Mouse (Mus musculus) liver, embryonic 12.5 days (tissue): ENCODE measurements around the gene Rhox4g. TPM values are rescaled to one million over a fixed set of nuclear protein-coding genes. Genes with fewer than 3 reads are reported as not detected.
"Not testable (repeated sequence)": the region's sequence is repeated elsewhere in the genome, so short reads cannot be mapped to it uniquely, and the experiment has no call there.

Experiments used
- ATAC-seq: fragments of 200-750 bp; cut with Nextera tagmentation; 2 replicates; pipeline ENCODE4 v1.8.0; 2017; ENCODE audit warnings: moderate number of reproducible peaks, mild to moderate bottlenecking, moderate library complexity
- H3K27ac ChIP-seq: fragments of 300-500 bp; sonication (generic); 2 replicates; pipeline ENCODE4 v1.5.1; 2016; ENCODE audit warnings: mild to moderate bottlenecking
- H3K27me3 ChIP-seq: fragments of 300-500 bp; sonication (generic); replicated peaks from 2 replicates; pipeline ENCODE4 v1.6.1; 2016; ENCODE audit warnings: mild to moderate bottlenecking, moderate library complexity
- H3K36me3 ChIP-seq: fragments of 300-500 bp; sonication (generic); 2 replicates; pipeline ENCODE4 v1.6.1; 2016; ENCODE audit warnings: mild to moderate bottlenecking, moderate library complexity
- H3K4me1 ChIP-seq: fragments of 300-500 bp; sonication (generic); 2 replicates; pipeline ENCODE4 v1.6.1; 2016
- H3K4me2 ChIP-seq: fragments of 300-500 bp; sonication (generic); 2 replicates; pipeline ENCODE4 v1.6.1; 2016; ENCODE audit warnings: mild to moderate bottlenecking, moderate library complexity
- H3K4me3 ChIP-seq: fragments of 300-500 bp; sonication (generic); 2 replicates; pipeline ENCODE4 v1.5.1; 2016; ENCODE audit warnings: mild to moderate bottlenecking, moderate library complexity
- H3K9ac ChIP-seq: fragments of 300-500 bp; sonication (generic); 2 replicates; pipeline ENCODE4 v1.6.1; 2016; ENCODE audit warnings: mild to moderate bottlenecking, moderate library complexity
- H3K9me3 ChIP-seq: fragments of 300-500 bp; sonication (generic); replicated peaks from 2 replicates; pipeline ENCODE4 v1.6.1; 2016; ENCODE audit warnings: mild to moderate bottlenecking, moderate library complexity
- WGBS: fragments of 180-500 bp; shearing (Covaris S2); methylation state at CpG from one replicate; pipeline ENCODE4 v1.1.7; 2016; ENCODE audit not compliant: insufficient replicate concordance; 5-methylcytosine and 5-hydroxymethylcytosine counted together
- polyA plus RNA-seq: library from polyadenylated mRNA; unstranded; fragments of >200 nt; fragmentation: Nextera tagmentation; extraction: Ambion mirVana; gene quantifications from 2 replicates; pipeline ENCODE4 v1.2.1, GENCODE M21; 2016

Gene Rhox4g
- polyA plus RNA-seq = not detected in 2 replicates

DNA sequence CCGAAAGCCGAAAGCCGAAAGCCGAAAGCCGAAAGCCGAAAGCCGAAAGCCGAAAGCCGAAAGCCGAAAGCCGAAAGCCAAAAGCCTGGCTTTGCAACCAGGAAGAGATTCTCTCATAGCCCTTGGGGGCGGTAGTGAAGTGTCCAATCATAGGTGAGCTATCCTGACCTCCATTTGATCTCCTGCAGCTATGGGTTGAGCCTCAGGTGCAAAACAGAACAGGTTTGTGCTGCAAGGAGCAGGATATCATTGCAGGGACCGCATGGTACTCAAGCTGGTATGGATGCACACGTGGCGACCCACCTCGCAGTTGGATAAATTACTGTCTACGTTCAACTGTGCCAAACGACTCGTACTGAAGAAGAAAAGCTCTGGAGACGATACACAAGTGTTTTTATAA is at the start of gene Rhox4g:
Gene Rhox4g (minus strand): TSS at position 101 of the 400 bp plus-strand sequence.
- not testable (repeated sequence) for H3K27me3 ChIP-seq, ATAC-seq, H3K9me3 ChIP-seq, H3K9ac ChIP-seq, H3K4me1 ChIP-seq, H3K4me3 ChIP-seq, H3K4me2 ChIP-seq, H3K27ac ChIP-seq, H3K36me3 ChIP-seq
- WGBS = 77% methylated on average over 15 of the region's 20 CpGs

DNA sequence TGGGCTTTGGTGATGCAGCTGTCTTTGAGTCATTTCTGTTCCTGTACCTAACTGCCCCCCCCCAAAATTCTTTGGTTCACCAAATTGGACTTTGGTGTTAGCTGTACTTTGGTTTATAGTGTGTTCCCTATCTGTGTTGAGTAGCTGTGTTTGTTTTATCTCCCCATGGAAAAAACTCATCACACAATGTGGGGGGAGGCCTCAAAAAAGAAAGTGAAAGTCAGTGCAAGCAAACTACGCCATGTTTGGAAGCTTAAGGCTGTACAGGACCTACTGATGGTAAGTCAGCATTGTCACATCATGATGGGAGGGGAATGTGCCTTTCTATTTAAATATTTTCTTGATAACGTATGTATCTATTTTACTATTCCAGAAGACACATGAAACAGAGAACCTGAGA is 41.1 kb upstream of the Rhox4g start:
- Histone ChIP-seq H3K27me3 (no peaks in the 10 kb centered on the region), H3K4me2 (no peak overlapping the region), H3K36me3 (no peaks in the 10 kb centered on the region), H3K9me3 (no peaks in the 10 kb centered on the region), H3K4me1 (no peaks in the 10 kb centered on the region), H3K9ac (no peak overlapping the region), H3K27ac (no peak overlapping the region), H3K4me3 (no peak overlapping the region)
- no peak for ATAC-seq
- WGBS = 57% methylated on average over 2 of the region's 2 CpGs

GRCm38 (mm10) chrX:37683031-37683715 is 32.0 kb upstream of the Rhox4g start:
- 75% methylated on average over 24 of the region's 24 CpGs for WGBS
- H3K9ac ChIP-seq = no peak overlapping the region
- no peaks in the 10 kb centered on the region for H3K4me1 ChIP-seq
- H3K4me3 ChIP-seq = no peak overlapping the region
- H3K27me3 ChIP-seq = no peaks in the 10 kb centered on the region
- no peak overlapping the region for H3K4me2 ChIP-seq
- 0 out of 2 replicates have a peak, but pooled peaks cover 15% of the 10 kb centered on the region for H3K9me3 ChIP-seq
- ATAC-seq = no peak
- H3K27ac ChIP-seq = no peak overlapping the region
- no peaks in the 10 kb centered on the region for H3K36me3 ChIP-seq

DNA sequence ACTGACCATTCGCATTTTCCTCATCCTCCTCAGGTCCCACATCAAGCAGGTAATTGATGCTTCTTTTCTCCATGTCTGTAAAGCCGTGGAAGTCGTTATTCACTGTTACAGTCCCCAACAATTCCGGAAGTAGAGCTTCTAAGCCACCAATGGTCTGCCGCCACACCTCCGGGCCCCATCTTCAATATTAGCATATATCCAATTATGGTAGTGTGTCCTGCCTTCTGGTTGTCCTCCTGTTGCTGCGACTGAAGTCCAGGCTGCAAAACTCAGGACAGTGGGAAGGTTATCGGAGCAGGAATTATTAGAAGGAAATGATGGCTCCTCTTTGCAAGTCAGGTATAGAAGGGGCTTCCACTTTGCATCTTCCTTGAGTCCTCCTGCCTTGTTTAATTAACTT is 22.1 kb upstream of the Rhox4g start, which contains the start of gene Rhox2h:
Gene Rhox2h (minus strand): TSS at position 101 of the 400 bp plus-strand sequence.
- H3K27ac ChIP-seq, H3K4me1 ChIP-seq, H3K9ac ChIP-seq, ATAC-seq, H3K4me3 ChIP-seq, H3K4me2 ChIP-seq, H3K36me3 ChIP-seq, H3K27me3 ChIP-seq, H3K9me3 ChIP-seq: not testable (repeated sequence)
- 74% methylated on average over 8 of the region's 8 CpGs for WGBS

DNA sequence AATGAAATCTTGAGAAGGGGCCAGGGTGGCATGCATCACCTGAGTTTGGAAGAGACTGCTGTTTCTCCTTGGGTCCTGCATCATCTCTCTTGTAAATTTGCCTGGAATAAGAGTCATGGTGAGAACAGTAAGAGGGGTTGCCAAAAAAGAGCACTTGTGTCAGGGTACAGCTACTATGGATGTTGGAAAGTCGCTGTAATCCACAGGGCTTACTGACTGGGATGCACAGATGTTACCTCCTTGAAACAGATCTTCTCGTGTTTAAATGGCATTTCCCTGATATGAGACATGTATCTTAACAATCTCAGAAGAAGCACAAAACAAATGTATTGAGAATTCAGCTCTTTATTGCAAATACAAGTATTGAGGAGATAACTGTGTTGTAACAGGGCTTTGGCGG is 17.5 kb upstream of the Rhox4g start, which contains the start of gene Rhox3h:
Gene Rhox3h (minus strand): TSS at position 101 of the 400 bp plus-strand sequence.
- not testable (repeated sequence) for H3K4me3 ChIP-seq, H3K4me1 ChIP-seq, H3K9ac ChIP-seq, H3K27me3 ChIP-seq, ATAC-seq, H3K27ac ChIP-seq, H3K36me3 ChIP-seq, H3K9me3 ChIP-seq, H3K4me2 ChIP-seq
- 89% methylated on average over 1 of the region's 3 CpGs for WGBS

GRCm38 (mm10) chrX:37643370-37643769 is 7.8 kb downstream of the Rhox4g start, which contains the start of gene Rhox2g:
TSS of gene Rhox2g (minus strand) at chrX:37643470.
- ATAC-seq, H3K9me3 ChIP-seq, H3K9ac ChIP-seq, H3K27me3 ChIP-seq, H3K4me1 ChIP-seq, H3K4me2 ChIP-seq, H3K27ac ChIP-seq, H3K4me3 ChIP-seq, H3K36me3 ChIP-seq: not testable (repeated sequence)
- WGBS = 80% methylated on average over 6 of the region's 6 CpGs

GRCm38 (mm10) chrX:37628512-37628911 is 22.6 kb downstream of the Rhox4g start, which contains the start of gene Rhox3g:
TSS of gene Rhox3g (minus strand) at chrX:37628612.
- not testable (repeated sequence) for H3K9ac ChIP-seq, H3K27ac ChIP-seq, H3K4me1 ChIP-seq, H3K27me3 ChIP-seq, H3K36me3 ChIP-seq, ATAC-seq, H3K4me3 ChIP-seq, H3K9me3 ChIP-seq, H3K4me2 ChIP-seq
- 75% methylated on average over 2 of the region's 2 CpGs for WGBS

GRCm38 (mm10) chrX:37607604-37608003 is 43.5 kb downstream of the Rhox4g start, which contains the start of gene Rhox4f:
TSS of gene Rhox4f (minus strand) at chrX:37607704.
- not testable (repeated sequence) for H3K36me3 ChIP-seq, H3K9me3 ChIP-seq, H3K9ac ChIP-seq, H3K4me2 ChIP-seq, H3K4me1 ChIP-seq, ATAC-seq, H3K27me3 ChIP-seq, H3K27ac ChIP-seq, H3K4me3 ChIP-seq
- 80% methylated on average over 18 of the region's 19 CpGs for WGBS

Other genes with a start within 250 kb of the Rhox4g start
- gene Rhox2b, start 239.3 kb downstream of the Rhox4g start, polyA plus RNA-seq = not detected in 2 replicates
- gene Rhox4b, start 218.8 kb downstream of the Rhox4g start, polyA plus RNA-seq = not detected in 2 replicates
- not detected in 2 replicates for gene Rhox2c, start 197.6 kb downstream of the Rhox4g start, polyA plus RNA-seq
- not detected in 2 replicates for gene Rhox3c, start 192.7 kb downstream of the Rhox4g start, polyA plus RNA-seq
- not detected in 2 replicates for gene Rhox4c, start 171.0 kb downstream of the Rhox4g start, polyA plus RNA-seq
- not detected in 2 replicates for gene Rhox2d, start 157.9 kb downstream of the Rhox4g start, polyA plus RNA-seq
- not detected in 2 replicates for gene Rhox4d, start 137.0 kb downstream of the Rhox4g start, polyA plus RNA-seq
- gene Rhox2e, start 120.9 kb downstream of the Rhox4g start, polyA plus RNA-seq = not detected in 2 replicates
- gene Rhox3e, start 109.3 kb downstream of the Rhox4g start, polyA plus RNA-seq = not detected in 2 replicates
- not detected in 2 replicates for gene Rhox4e, start 93.9 kb downstream of the Rhox4g start, polyA plus RNA-seq
- not detected in 2 replicates for gene Rhox2f, start 79.9 kb downstream of the Rhox4g start, polyA plus RNA-seq
- not detected in 2 replicates for gene Rhox3f, start 70.3 kb downstream of the Rhox4g start, polyA plus RNA-seq
- not detected in 2 replicates for gene Rhox4f, start 43.6 kb downstream of the Rhox4g start, polyA plus RNA-seq
- not detected in 2 replicates for gene Rhox3g, start 22.7 kb downstream of the Rhox4g start, polyA plus RNA-seq
- gene Rhox2g, start 7.9 kb downstream of the Rhox4g start, polyA plus RNA-seq = not detected in 2 replicates
- gene Rhox3h, start 17.4 kb upstream of the Rhox4g start, polyA plus RNA-seq = not detected in 2 replicates
- not detected in 2 replicates for gene Rhox2h, start 21.9 kb upstream of the Rhox4g start, polyA plus RNA-seq
- gene Rhox5, start 153.5 kb upstream of the Rhox4g start, polyA plus RNA-seq = 7.3 and 7.5 TPM in 2 replicates
- gene Rhox6, start 175.6 kb upstream of the Rhox4g start, polyA plus RNA-seq = not detected in 2 replicates
- not detected in 2 replicates for gene Rhox7a, start 180.4 kb upstream of the Rhox4g start, polyA plus RNA-seq
- gene Rhox8, start 227.6 kb upstream of the Rhox4g start, polyA plus RNA-seq = not detected in 2 replicates
- not detected in 2 replicates for gene Rhox7b, start 245.9 kb upstream of the Rhox4g start, polyA plus RNA-seq